Mouse (Mus musculus) intestine, embryonic 15.5 days (tissue): ENCODE data around the gene Zbtb3. TPM values are rescaled to one million over a fixed set of nuclear protein-coding genes. Genes with fewer than 3 reads are reported as not detected.
A peak's percentile ranks its signal among the peaks of the same experiment; 100 is the strongest.

Source experiments
- ATAC-seq: fragments of 200-750 bp; cut with Nextera tagmentation; 2 replicates; pipeline ENCODE4 v1.8.0; 2017; ENCODE audit warnings: moderate TSS enrichment, moderate library complexity
- H3K27ac ChIP-seq: fragments of 300-500 bp; sonication (generic); 2 replicates; pipeline ENCODE4 v1.5.1; 2015; ENCODE audit warnings: mild to moderate bottlenecking, inconsistent platforms
- H3K27me3 ChIP-seq: fragments of 300-500 bp; sonication (generic); replicated peaks from 2 replicates; pipeline ENCODE4 v1.6.1; 2015; ENCODE audit warnings: inconsistent platforms
- H3K36me3 ChIP-seq: fragments of 300-500 bp; sonication (generic); 2 replicates; pipeline ENCODE4 v1.6.1; 2015; ENCODE audit warnings: inconsistent platforms
- H3K4me1 ChIP-seq: fragments of 300-500 bp; sonication (generic); replicated peaks from 2 replicates; pipeline ENCODE4 v1.6.1; 2015; ENCODE audit warnings: inconsistent platforms
- H3K4me2 ChIP-seq: fragments of 300-500 bp; sonication (generic); replicated peaks from 2 replicates; pipeline ENCODE4 v1.6.1; 2015; ENCODE audit warnings: mild to moderate bottlenecking, inconsistent platforms
- H3K4me3 ChIP-seq: fragments of 300-500 bp; sonication (generic); replicated peaks from 2 replicates; pipeline ENCODE4 v1.5.1; 2015; ENCODE audit warnings: inconsistent platforms
- H3K9ac ChIP-seq: fragments of 300-500 bp; sonication (generic); 2 replicates; pipeline ENCODE4 v1.6.1; 2015; ENCODE audit warnings: inconsistent platforms
- H3K9me3 ChIP-seq: fragments of 300-500 bp; sonication (generic); 2 replicates; pipeline ENCODE4 v1.6.1; 2016; ENCODE audit warnings: inconsistent platforms
- WGBS: fragments of 180-500 bp; shearing (Covaris S2); methylation state at CpG from one replicate; pipeline ENCODE4 v1.1.7; 2015; 5-methylcytosine and 5-hydroxymethylcytosine counted together
- polyA plus RNA-seq: library from polyadenylated mRNA; unstranded; fragments of >200 nt; fragmentation: Nextera tagmentation; extraction: Ambion mirVana; gene quantifications from 2 replicates; pipeline ENCODE4 v1.2.1, GENCODE M21; 2015

Zbtb3 gene
- 4.0 and 4.6 TPM in 2 replicates for polyA plus RNA-seq

DNA sequence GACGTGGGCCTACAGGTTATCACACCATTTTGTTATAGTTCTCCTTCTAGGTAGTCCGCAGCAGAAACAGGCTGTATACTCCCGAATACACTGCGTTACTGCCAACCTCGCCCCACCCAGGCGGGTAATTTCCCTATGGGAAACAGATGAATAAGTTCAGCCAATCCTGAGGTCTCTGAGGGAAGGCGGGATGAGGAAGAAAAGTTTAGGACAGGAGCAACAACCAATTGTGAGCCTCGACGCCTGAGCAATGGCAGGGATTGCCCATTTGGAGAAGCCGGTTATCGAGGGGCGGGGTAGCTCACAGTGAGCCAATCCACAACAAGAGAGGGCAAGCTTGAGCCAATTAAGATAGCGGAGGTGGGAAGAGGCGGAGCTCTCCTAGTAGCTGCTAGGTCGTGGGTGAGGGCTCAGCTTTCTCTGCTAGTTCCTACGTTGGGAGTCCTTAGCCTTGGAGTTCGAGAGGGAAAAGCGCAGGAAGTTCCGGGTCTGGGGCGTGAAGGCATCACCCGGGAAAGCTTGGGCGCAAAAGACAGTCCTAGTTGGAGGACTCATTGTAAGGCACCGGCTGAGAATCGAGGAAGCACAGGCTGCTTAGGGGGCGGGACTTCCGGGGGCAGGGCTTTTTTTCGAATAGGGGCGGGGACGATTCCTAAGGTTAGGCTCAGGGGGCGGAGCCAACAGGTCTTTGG is at the start of gene Zbtb3:
Zbtb3 (plus strand) TSS at position 426 of the 692 bp plus-strand sequence.
- peaks cover 11% of the 10 kb centered on the region for H3K4me1 ChIP-seq
- peak; percentile 98 for ATAC-seq
- WGBS, result under 1% methylated on average over 30 of the region's 30 CpGs
- H3K9ac ChIP-seq, result peak within 1 kb of the TSS; percentile 59
- no peaks in the 10 kb centered on the region for H3K9me3 ChIP-seq
- H3K36me3 ChIP-seq, result no peaks in the 10 kb centered on the region
- no peaks in the 10 kb centered on the region for H3K27me3 ChIP-seq
- peak within 1 kb of the TSS; percentile 62 for H3K4me3 ChIP-seq
- peak within 1 kb of the TSS; percentile 73 for H3K4me2 ChIP-seq
- peak within 1 kb of the TSS; percentile 88 for H3K27ac ChIP-seq

DNA sequence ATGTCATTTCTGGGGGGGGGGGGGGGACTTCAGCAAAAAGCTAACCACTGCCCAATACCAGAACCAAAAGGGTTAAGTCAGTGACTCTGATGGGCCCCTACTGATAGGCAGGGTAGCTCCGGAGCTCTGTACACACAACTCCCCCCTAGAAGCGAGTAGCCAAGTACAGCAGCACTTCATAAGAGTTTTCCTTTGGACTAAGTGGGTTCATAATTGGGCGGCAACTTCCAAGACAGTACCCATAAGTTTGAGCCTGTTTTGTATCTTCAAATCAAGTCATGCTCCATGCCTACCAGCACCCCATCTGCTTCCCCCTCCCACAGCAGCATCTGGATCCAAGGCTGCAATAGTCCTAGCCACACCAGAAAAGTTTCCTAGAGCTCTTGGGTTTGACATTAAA is 46.7 kb upstream of the Zbtb3 start:
- no peak overlapping the region for H3K4me3 ChIP-seq
- WGBS, result 53% methylated on average over 3 of the region's 3 CpGs
- H3K27ac ChIP-seq, result no peak overlapping the region
- H3K9ac ChIP-seq, result no peak overlapping the region
- peaks cover 9% of the 10 kb centered on the region; the same call in 1 of the 2 replicates for H3K4me1 ChIP-seq
- peak overlapping the region; percentile 70; the same call in 1 of the 2 replicates for H3K4me2 ChIP-seq
- no peaks in the 10 kb centered on the region for H3K9me3 ChIP-seq
- H3K36me3 ChIP-seq, result peaks cover 10% of the 10 kb centered on the region
- no peaks in the 10 kb centered on the region for H3K27me3 ChIP-seq
- no peak for ATAC-seq

DNA sequence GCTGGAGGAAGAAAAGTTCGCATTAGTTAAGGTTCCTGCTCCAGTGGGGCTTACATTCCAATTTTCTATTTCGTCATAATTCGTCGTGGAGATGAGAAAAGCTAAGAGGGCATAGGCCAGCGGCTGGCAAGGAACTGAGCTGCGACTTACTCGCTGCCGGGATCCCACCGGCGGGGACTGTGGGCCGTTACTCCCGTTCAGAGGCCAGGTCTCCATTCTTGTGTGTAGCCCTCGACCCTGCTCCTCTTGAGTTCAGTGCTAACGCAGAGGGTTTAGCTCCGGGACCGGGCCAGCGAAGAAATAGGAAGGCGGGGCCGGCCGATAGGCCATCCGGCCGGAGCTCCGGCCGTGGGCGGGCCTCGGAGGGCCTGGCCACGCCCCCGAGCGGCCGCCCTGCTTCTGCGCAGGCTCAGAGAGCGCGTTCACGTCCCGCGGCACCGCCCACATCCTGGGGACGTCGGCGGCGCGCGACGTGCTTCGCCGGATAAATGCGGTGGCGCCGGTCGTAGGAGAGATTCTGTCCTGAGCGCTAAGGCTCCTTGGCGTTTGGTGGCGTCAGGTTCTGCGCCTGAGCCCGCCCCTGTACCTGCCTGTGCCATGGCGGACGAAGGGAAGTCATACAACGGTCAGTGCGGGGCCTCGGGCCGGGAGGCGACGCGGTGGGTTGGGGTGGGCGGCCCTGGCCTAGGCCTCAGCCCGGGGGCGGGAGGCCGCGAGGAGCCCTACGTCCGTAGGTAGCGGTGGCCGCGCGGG is 45.5 kb upstream of the Zbtb3 start, which contains the start of gene Nxf1:
Nxf1 (plus strand) TSS at position 439 of the 753 bp plus-strand sequence.
- H3K9ac ChIP-seq, result peak within 1 kb of the TSS; percentile 96
- peak within 1 kb of the TSS; percentile 70 for H3K4me2 ChIP-seq
- peak within 1 kb of the TSS; percentile 94 for H3K27ac ChIP-seq
- H3K4me1 ChIP-seq, result peaks cover 9% of the 10 kb centered on the region; the same call in 1 of the 2 replicates
- no peaks in the 10 kb centered on the region for H3K9me3 ChIP-seq
- H3K4me3 ChIP-seq, result peak within 1 kb of the TSS; percentile 95
- H3K36me3 ChIP-seq, result 0 out of 2 replicates have a peak, but pooled peaks cover 7% of the 10 kb centered on the region
- WGBS, result under 1% methylated on average over 75 of the region's 75 CpGs
- H3K27me3 ChIP-seq, result no peaks in the 10 kb centered on the region
- ATAC-seq, result peak; percentile 96

DNA sequence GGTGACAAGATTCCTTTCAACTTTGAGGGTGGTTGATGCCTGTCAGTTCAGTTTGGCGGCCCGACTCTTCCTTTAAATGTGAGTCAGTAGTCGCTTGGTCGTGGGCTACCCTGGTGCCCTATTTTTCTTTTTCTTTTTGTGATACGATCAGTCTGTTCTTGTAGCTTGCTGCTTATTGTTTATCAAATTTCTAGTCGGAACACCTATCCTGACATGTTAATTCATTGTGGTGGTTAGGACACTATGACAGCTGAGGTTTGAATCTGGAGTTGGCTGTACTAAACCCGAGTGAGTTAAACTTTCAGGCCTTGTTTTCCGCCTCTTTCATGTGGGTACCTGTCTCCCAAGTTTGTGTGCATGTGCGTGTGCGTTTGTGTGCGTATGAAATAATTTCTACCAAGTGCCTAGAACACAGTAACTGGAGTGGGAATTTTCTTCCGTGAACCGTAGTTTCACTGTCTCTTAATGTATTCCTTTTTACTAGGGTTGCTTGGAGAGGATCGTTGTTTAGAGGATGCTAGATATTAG is 44.8 kb upstream of the Zbtb3 start:
- Histone ChIP-seq H3K4me3 (peak overlapping the region; percentile 95), H3K36me3 (0 out of 2 replicates have a peak, but pooled peaks cover 8% of the 10 kb centered on the region), H3K4me2 (peak overlapping the region; percentile 70), H3K27ac (peak overlapping the region; percentile 94), H3K4me1 (peaks cover 9% of the 10 kb centered on the region; the same call in 1 of the 2 replicates), H3K9ac (peak overlapping the region; percentile 96), H3K9me3 (no peaks in the 10 kb centered on the region), H3K27me3 (no peaks in the 10 kb centered on the region)
- ATAC-seq, result no peak
- 3% methylated on average over 14 of the region's 14 CpGs for WGBS

DNA sequence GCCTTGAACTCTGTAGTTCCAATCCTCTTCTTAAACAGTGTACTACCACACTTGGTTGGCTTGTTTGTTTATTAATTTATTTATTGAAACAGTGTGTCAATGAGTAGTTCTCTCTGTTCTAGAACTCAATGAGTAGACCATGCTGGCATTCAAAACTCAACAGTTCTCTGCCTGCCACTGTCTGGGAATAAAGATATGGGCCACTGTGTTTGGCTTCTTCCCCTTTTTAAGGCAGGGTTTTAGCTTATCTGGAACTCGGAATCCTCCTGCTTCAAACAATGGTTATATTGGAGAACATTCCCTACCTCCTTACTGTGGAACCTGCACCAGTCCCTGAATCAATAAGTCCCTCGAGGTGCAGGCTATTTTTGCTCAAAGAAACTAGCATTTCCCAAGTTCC is 43.5 kb upstream of the Zbtb3 start:
- no peaks in the 10 kb centered on the region for H3K9me3 ChIP-seq
- peaks cover 19% of the 10 kb centered on the region for H3K36me3 ChIP-seq
- WGBS, result 80% methylated on average over 2 of the region's 2 CpGs
- peak overlapping the region; percentile 70; the same call in 1 of the 2 replicates for H3K4me2 ChIP-seq
- H3K4me3 ChIP-seq, result no peak overlapping the region
- H3K27ac ChIP-seq, result no peak overlapping the region
- H3K4me1 ChIP-seq, result peaks cover 9% of the 10 kb centered on the region; the same call in 1 of the 2 replicates
- H3K27me3 ChIP-seq, result no peaks in the 10 kb centered on the region
- ATAC-seq, result no peak
- H3K9ac ChIP-seq, result no peak overlapping the region

DNA sequence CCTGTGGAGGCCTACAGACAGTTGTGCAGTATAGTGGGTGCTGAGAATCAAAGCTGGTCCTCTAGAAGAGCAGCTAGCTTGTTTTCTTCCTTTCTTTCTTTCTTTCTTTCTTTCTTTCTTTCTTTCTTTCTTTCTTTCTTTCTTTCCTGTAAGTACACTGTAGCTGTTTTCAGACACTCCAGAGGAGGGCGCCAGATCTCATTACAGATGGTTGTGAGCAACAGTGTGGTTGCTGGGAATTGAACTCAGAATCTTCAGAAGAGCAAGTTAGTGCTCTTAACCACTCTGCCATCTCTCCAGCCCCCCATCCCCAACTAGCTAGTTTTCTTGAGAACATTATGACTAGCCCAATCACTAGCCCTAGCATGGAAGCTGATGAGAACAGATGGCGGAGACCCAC is 41.6 kb upstream of the Zbtb3 start:
- peaks cover 29% of the 10 kb centered on the region for H3K36me3 ChIP-seq
- peaks cover 7% of the 10 kb centered on the region; the same call in 1 of the 2 replicates for H3K4me1 ChIP-seq
- H3K4me2 ChIP-seq, result no peak overlapping the region
- no peak overlapping the region for H3K4me3 ChIP-seq
- H3K9me3 ChIP-seq, result no peaks in the 10 kb centered on the region
- no peak overlapping the region for H3K27ac ChIP-seq
- H3K27me3 ChIP-seq, result no peaks in the 10 kb centered on the region
- WGBS, result 96% methylated on average over 2 of the region's 2 CpGs
- H3K9ac ChIP-seq, result no peak overlapping the region
- ATAC-seq, result no peak

DNA sequence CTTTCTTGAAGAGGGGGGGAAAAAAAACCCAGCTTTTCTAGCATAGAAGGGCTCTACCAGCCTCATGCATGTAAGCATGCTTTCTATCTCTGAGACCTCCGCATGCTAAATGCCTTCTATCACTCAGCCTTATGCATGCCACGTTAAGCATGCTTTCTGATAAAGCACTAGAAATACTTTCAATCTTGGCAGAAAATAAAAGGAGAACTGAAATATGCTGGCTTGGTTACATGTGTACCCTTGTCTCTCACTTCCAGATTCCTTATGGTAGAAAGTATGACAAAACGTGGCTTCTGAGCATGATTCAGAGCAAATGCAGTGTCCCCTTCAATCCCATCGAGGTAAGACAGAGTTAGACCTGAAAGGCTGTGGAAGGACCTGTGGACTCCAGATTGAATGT is 39.1 kb upstream of the Zbtb3 start:
- no peaks in the 10 kb centered on the region for H3K9me3 ChIP-seq

DNA sequence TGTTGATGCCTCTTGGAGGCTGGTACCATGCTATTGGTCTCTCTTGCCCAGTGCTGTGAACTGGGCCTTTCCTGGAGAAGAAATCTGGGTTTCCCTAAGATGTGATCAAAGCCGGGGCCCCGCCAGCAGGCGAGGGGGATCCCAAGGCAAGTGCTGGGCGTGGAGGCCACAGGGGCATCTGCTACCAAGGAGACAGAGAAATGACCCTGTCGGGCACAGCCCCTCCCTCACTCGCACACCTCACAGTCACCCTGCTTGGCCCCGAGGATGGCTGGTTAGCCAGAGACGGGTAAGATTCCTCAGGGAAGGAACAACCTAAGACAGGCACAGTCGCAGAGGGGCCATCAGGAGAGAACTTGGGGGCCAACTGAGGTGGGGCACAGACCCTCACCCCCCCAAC is 36.8 kb upstream of the Zbtb3 start:
- H3K4me1 ChIP-seq, result 0 out of 2 replicates have a peak, but pooled peaks cover 3% of the 10 kb centered on the region
- H3K36me3 ChIP-seq, result peaks cover 55% of the 10 kb centered on the region
- no peak for ATAC-seq
- H3K4me2 ChIP-seq, result no peak overlapping the region
- H3K4me3 ChIP-seq, result no peak overlapping the region
- no peaks in the 10 kb centered on the region for H3K9me3 ChIP-seq
- no peaks in the 10 kb centered on the region for H3K27me3 ChIP-seq
- no peak overlapping the region for H3K9ac ChIP-seq
- H3K27ac ChIP-seq, result no peak overlapping the region
- 98% methylated on average over 9 of the region's 9 CpGs for whole genome bisulfite sequencing

More for the DNA sequence above, 39.1 kb upstream of the Zbtb3 start:
- Histone ChIP-seq H3K4me3 (no peak overlapping the region), H3K27me3 (no peaks in the 10 kb centered on the region), H3K4me2 (no peak overlapping the region), H3K9ac (no peak overlapping the region), H3K4me1 (peaks cover under 1% of the 10 kb centered on the region; the same call in 1 of the 2 replicates), H3K27ac (no peak overlapping the region), H3K36me3 (peaks cover 50% of the 10 kb centered on the region)
- WGBS, result 95% methylated on average over 4 of the region's 4 CpGs
- no peak for ATAC-seq

DNA sequence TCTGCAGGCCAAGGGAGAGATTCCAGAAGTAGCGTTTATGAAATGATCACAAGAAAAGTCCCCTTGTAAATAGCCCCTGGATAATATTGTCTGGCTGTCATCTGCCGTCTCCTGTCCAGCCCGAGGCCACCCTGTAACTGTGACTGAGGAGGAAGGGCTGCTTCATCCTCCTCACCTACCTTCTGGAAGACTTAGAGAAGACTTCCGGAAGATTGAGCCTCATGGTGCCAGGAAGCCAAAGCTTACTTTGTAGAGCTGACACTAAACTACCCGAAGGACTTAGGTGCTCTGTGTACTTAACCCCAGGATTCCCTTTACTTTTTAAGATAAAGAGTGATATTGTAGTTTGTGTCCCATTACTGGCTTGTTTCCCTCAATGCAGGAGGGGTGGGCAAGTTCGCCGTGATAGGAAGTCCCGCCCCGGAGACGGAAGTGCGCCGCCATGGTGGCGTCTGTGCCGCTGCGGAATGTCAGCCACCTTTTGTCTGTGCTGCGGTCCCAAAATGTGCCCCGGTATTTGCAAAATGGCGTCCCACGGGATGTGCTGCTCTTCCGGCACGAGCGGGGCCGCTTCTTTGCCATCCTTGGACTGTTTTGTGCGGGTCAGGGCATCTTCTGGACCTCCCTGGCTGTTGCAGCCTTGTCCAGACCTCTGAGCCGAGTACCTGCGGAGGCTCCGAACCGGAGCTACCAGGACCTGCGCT is 31.6 kb upstream of the Zbtb3 start, which contains the start of gene Tmem223:
Tmem223 (plus strand) TSS at position 430 of the 704 bp plus-strand sequence.
- Histone ChIP-seq H3K4me1 (peaks cover 22% of the 10 kb centered on the region), H3K27me3 (no peaks in the 10 kb centered on the region), H3K9ac (peak within 1 kb of the TSS; percentile 91), H3K27ac (peak within 1 kb of the TSS; percentile 86), H3K4me3 (peak within 1 kb of the TSS; percentile 73), H3K9me3 (no peaks in the 10 kb centered on the region), H3K4me2 (peak within 1 kb of the TSS; percentile 67), H3K36me3 (peaks cover 27% of the 10 kb centered on the region)
- peak; percentile 63 for ATAC-seq
- WGBS, result 21% methylated on average over 29 of the region's 29 CpGs

DNA sequence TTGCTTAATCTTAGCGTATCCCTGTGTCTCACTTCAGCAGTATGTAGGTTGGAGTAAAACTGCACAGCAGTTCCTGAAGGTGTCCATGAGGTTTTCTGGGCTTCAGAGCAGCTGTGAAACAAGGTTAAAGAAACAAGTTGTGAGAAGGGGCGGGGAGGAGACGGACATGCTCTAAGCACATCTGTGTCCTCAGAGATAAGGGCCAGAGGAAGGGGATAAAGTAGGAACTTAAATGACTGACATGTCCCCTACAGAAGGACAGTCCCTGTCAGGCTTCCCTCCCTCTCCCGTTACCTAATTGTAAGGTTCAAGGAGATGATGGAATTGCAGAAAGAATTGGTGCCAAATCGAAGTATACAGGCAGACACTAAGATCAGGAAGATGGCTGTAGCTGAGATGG is 29.4 kb upstream of the Zbtb3 start:
- Histone ChIP-seq H3K36me3 (0 out of 2 replicates have a peak, but pooled peaks cover 8% of the 10 kb centered on the region), H3K4me1 (peaks cover 22% of the 10 kb centered on the region), H3K9me3 (no peaks in the 10 kb centered on the region), H3K4me3 (peak overlapping the region; percentile 59), H3K4me2 (peak overlapping the region; percentile 90), H3K27ac (peak overlapping the region; percentile 100; the same call in 1 of the 2 replicates), H3K27me3 (no peaks in the 10 kb centered on the region), H3K9ac (peak overlapping the region; percentile 84)
- no peak for ATAC-seq
- 77% methylated on average over 5 of the region's 5 CpGs for WGBS

DNA sequence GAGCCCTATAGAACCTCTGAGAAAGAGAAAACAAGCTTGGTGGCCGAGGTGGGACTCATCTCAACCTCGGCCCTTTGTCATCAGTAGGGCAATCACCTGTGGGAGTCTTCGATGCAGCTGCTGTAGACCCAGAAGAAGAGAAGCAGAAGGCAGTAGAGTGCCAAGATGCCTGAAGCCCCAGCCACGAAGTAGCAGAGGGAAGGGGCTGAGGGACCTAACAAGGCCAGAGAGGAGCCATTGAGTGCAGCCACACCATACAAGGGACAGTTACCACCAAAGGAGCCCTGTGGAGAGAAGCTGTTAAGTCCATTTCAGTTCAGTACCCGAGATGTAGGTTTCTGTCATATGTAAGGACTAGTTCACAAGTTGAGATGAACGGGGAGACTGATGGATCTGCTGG is 28.9 kb upstream of the Zbtb3 start:
- no peak for ATAC-seq
- Histone ChIP-seq H3K4me1 (peaks cover 22% of the 10 kb centered on the region), H3K9ac (peak overlapping the region; percentile 84), H3K4me2 (peak overlapping the region; percentile 90), H3K27ac (peak overlapping the region; percentile 100; the same call in 1 of the 2 replicates), H3K4me3 (peak overlapping the region; percentile 59), H3K9me3 (no peaks in the 10 kb centered on the region), H3K36me3 (0 out of 2 replicates have a peak, but pooled peaks cover 4% of the 10 kb centered on the region), H3K27me3 (no peaks in the 10 kb centered on the region)
- WGBS, result 41% methylated on average over 6 of the region's 6 CpGs
